Mouse (Mus musculus) embryonic facial prominence, embryonic 12.5 days (tissue): Measurements from ENCODE around the gene Bloc1s5. TPM values are rescaled to one million over a fixed set of nuclear protein-coding genes. Genes with fewer than 3 reads are reported as not detected.

Source experiments
- ATAC-seq: fragments of 200-750 bp; cut with Nextera tagmentation; 2 replicates; pipeline ENCODE4 v1.8.0; 2017; ENCODE audit not compliant: insufficient number of reproducible peaks, insufficient read depth, low FRiP score, low TSS enrichment
- H3K27ac ChIP-seq: fragments of 300-500 bp; sonication (generic); 2 replicates; pipeline ENCODE4 v1.5.1; 2016; ENCODE audit warnings: mild to moderate bottlenecking
- H3K27me3 ChIP-seq: fragments of 300-500 bp; sonication (generic); 2 replicates; pipeline ENCODE4 v1.6.1; 2016; ENCODE audit warnings: mild to moderate bottlenecking, moderate library complexity
- H3K36me3 ChIP-seq: fragments of 300-500 bp; sonication (generic); 2 replicates; pipeline ENCODE4 v1.6.1; 2016; ENCODE audit warnings: mild to moderate bottlenecking
- H3K4me1 ChIP-seq: fragments of 300-500 bp; sonication (generic); 2 replicates; pipeline ENCODE4 v1.6.1; 2016
- H3K4me2 ChIP-seq: fragments of 300-500 bp; sonication (generic); replicated peaks from 2 replicates; pipeline ENCODE4 v1.6.1; 2016; ENCODE audit warnings: mild to moderate bottlenecking, moderate library complexity
- H3K4me3 ChIP-seq: fragments of 300-500 bp; sonication (generic); 2 replicates; pipeline ENCODE4 v1.5.1; 2016; ENCODE audit warnings: mild to moderate bottlenecking
- H3K9ac ChIP-seq: fragments of 300-500 bp; sonication (generic); 2 replicates; pipeline ENCODE4 v1.6.1; 2016; ENCODE audit warnings: mild to moderate bottlenecking, moderate library complexity
- H3K9me3 ChIP-seq: fragments of 300-500 bp; sonication (generic); 2 replicates; pipeline ENCODE4 v1.6.1; 2016; ENCODE audit warnings: mild to moderate bottlenecking, moderate library complexity
- WGBS: fragments of 180-500 bp; shearing (Covaris S2); methylation state at CpG from one replicate; pipeline ENCODE4 v1.1.7; 2016; 5-methylcytosine and 5-hydroxymethylcytosine counted together
- polyA plus RNA-seq: library from polyadenylated mRNA; unstranded; fragments of >200 nt; fragmentation: Nextera tagmentation; extraction: Ambion mirVana; gene quantifications from 2 replicates; pipeline ENCODE4 v1.2.1, GENCODE M21; 2016

The Bloc1s5 gene
- polyA plus RNA-seq, 1 experiment from 2014 or later = 23.7 TPM

- Histone ChIP-seq H3K4me3 (no peak overlapping the region), H3K9me3 (no peaks in the 10 kb centered on the region), H3K9ac (no peak overlapping the region), H3K36me3 (peaks cover 11% of the 10 kb centered on the region; the same call in 1 of the 2 replicates), H3K4me1 (no peaks in the 10 kb centered on the region), H3K27ac (no peak overlapping the region), H3K4me2 (no peak overlapping the region), H3K27me3 (no peaks in the 10 kb centered on the region)
- WGBS = 91% methylated on average over 5 of the region's 5 CpGs
- no peak for ATAC-seq
Measured at GRCm38 (mm10) chr13:38615656-38616055, 19.3 kb downstream of the Bloc1s5 start.

- Histone ChIP-seq H3K4me3 (no peak overlapping the region), H3K27me3 (no peaks in the 10 kb centered on the region), H3K9ac (no peak overlapping the region), H3K27ac (0 out of 2 replicates have a peak overlapping the region, but pooled peaks have one; percentile 11), H3K4me2 (no peak overlapping the region), H3K9me3 (no peaks in the 10 kb centered on the region), H3K4me1 (no peaks in the 10 kb centered on the region), H3K36me3 (peaks cover 11% of the 10 kb centered on the region; the same call in 1 of the 2 replicates)
- no peak for ATAC-seq
- WGBS = 47% methylated on average over 5 of the region's 5 CpGs
Measured at GRCm38 (mm10) chr13:38614298-38614697, 20.6 kb downstream of the Bloc1s5 start.

- no peaks in the 10 kb centered on the region for H3K9me3 ChIP-seq
- H3K4me2 ChIP-seq = no peak overlapping the region
- 85% methylated on average over 8 of the region's 8 CpGs for WGBS
- H3K36me3 ChIP-seq = peaks cover 11% of the 10 kb centered on the region; the same call in 1 of the 2 replicates
- no peaks in the 10 kb centered on the region for H3K27me3 ChIP-seq
- no peak for ATAC-seq
- no peak overlapping the region for H3K9ac ChIP-seq
- H3K4me1 ChIP-seq = no peaks in the 10 kb centered on the region
- H3K4me3 ChIP-seq = no peak overlapping the region
- H3K27ac ChIP-seq = no peak overlapping the region
Measured at GRCm38 (mm10) chr13:38613583-38613982, 21.3 kb downstream of the Bloc1s5 start.

- no peak overlapping the region for H3K9ac ChIP-seq
- no peaks in the 10 kb centered on the region for H3K4me1 ChIP-seq
- H3K27me3 ChIP-seq = no peaks in the 10 kb centered on the region
- no peaks in the 10 kb centered on the region for H3K9me3 ChIP-seq
- no peak overlapping the region for H3K4me3 ChIP-seq
- WGBS = 86% methylated on average over 9 of the region's 9 CpGs
- H3K4me2 ChIP-seq = no peak overlapping the region
- ATAC-seq = no peak
- peaks cover 11% of the 10 kb centered on the region; the same call in 1 of the 2 replicates for H3K36me3 ChIP-seq
- H3K27ac ChIP-seq = no peak overlapping the region
Measured at GRCm38 (mm10) chr13:38612608-38613007, 22.3 kb downstream of the Bloc1s5 start.

GRCm38 (mm10) chr13:38612179-38612578 lies 22.7 kb downstream of the Bloc1s5 start:
- Histone ChIP-seq H3K9me3 (no peaks in the 10 kb centered on the region), H3K4me3 (no peak overlapping the region), H3K27me3 (no peaks in the 10 kb centered on the region), H3K4me2 (no peak overlapping the region), H3K36me3 (peaks cover 11% of the 10 kb centered on the region; the same call in 1 of the 2 replicates), H3K9ac (no peak overlapping the region), H3K4me1 (no peaks in the 10 kb centered on the region), H3K27ac (no peak overlapping the region)
- 96% methylated on average over 4 of the region's 4 CpGs for WGBS
- ATAC-seq = no peak

GRCm38 (mm10) chr13:38610336-38610735 lies 24.6 kb downstream of the Bloc1s5 start:
- peaks cover 11% of the 10 kb centered on the region; the same call in 1 of the 2 replicates for H3K36me3 ChIP-seq

GRCm38 (mm10) chr13:38607130-38607529 lies 27.8 kb downstream of the Bloc1s5 start:
- Histone ChIP-seq H3K4me3 (no peak overlapping the region), H3K4me1 (no peaks in the 10 kb centered on the region), H3K4me2 (no peak overlapping the region), H3K27me3 (no peaks in the 10 kb centered on the region), H3K9ac (no peak overlapping the region), H3K27ac (no peak overlapping the region), H3K9me3 (no peaks in the 10 kb centered on the region), H3K36me3 (peaks cover 16% of the 10 kb centered on the region)
- ATAC-seq = no peak
- WGBS = 90% methylated on average over 6 of the region's 6 CpGs

More at GRCm38 (mm10) chr13:38610336-38610735, 24.6 kb downstream of the Bloc1s5 start:
- no peak overlapping the region for H3K27ac ChIP-seq
- 87% methylated on average over 6 of the region's 6 CpGs for WGBS
- no peak overlapping the region for H3K9ac ChIP-seq
- H3K9me3 ChIP-seq = no peaks in the 10 kb centered on the region
- H3K4me1 ChIP-seq = no peaks in the 10 kb centered on the region
- no peak for ATAC-seq
- H3K27me3 ChIP-seq = no peaks in the 10 kb centered on the region
- H3K4me2 ChIP-seq = no peak overlapping the region
- no peak overlapping the region for H3K4me3 ChIP-seq

- Histone ChIP-seq H3K27ac (no peak overlapping the region), H3K4me3 (no peak overlapping the region), H3K4me2 (no peak overlapping the region), H3K4me1 (no peaks in the 10 kb centered on the region), H3K27me3 (no peaks in the 10 kb centered on the region), H3K9ac (no peak overlapping the region), H3K9me3 (no peaks in the 10 kb centered on the region), H3K36me3 (peaks cover 13% of the 10 kb centered on the region)
- WGBS = 85% methylated on average over 6 of the region's 6 CpGs
- no peak for ATAC-seq
Measured at GRCm38 (mm10) chr13:38605353-38605752, 29.6 kb downstream of the Bloc1s5 start.

GRCm38 (mm10) chr13:38602966-38603365 lies 31.9 kb downstream of the Bloc1s5 start:
- Histone ChIP-seq H3K27ac (no peak overlapping the region), H3K27me3 (no peaks in the 10 kb centered on the region), H3K9me3 (no peaks in the 10 kb centered on the region), H3K9ac (no peak overlapping the region), H3K4me2 (no peak overlapping the region), H3K4me3 (no peak overlapping the region), H3K4me1 (no peaks in the 10 kb centered on the region), H3K36me3 (peaks cover 17% of the 10 kb centered on the region)
- WGBS = 89% methylated on average over 13 of the region's 13 CpGs
- ATAC-seq = no peak

GRCm38 (mm10) chr13:38602243-38602832 lies 32.6 kb downstream of the Bloc1s5 start:
- 82% methylated on average over 17 of the region's 17 CpGs for WGBS
- H3K9ac ChIP-seq = no peak overlapping the region
- H3K4me1 ChIP-seq = no peaks in the 10 kb centered on the region
- ATAC-seq = no peak
- H3K36me3 ChIP-seq = peaks cover 17% of the 10 kb centered on the region
- H3K9me3 ChIP-seq = no peaks in the 10 kb centered on the region
- no peak overlapping the region for H3K27ac ChIP-seq
- H3K27me3 ChIP-seq = no peaks in the 10 kb centered on the region
- no peak overlapping the region for H3K4me3 ChIP-seq
- H3K4me2 ChIP-seq = no peak overlapping the region

- WGBS = 83% methylated on average over 11 of the region's 11 CpGs
- Histone ChIP-seq H3K27me3 (no peaks in the 10 kb centered on the region), H3K4me2 (no peak overlapping the region), H3K36me3 (peaks cover 17% of the 10 kb centered on the region), H3K4me3 (no peak overlapping the region), H3K9ac (no peak overlapping the region), H3K4me1 (no peaks in the 10 kb centered on the region), H3K27ac (no peak overlapping the region), H3K9me3 (no peaks in the 10 kb centered on the region)
- no peak for ATAC-seq
Measured at GRCm38 (mm10) chr13:38600811-38601210, 34.1 kb downstream of the Bloc1s5 start.

GRCm38 (mm10) chr13:38597076-38597475 lies 37.8 kb downstream of the Bloc1s5 start:
- Histone ChIP-seq H3K4me3 (no peak overlapping the region), H3K4me2 (no peak overlapping the region), H3K9ac (no peak overlapping the region), H3K27me3 (no peaks in the 10 kb centered on the region), H3K36me3 (peaks cover 5% of the 10 kb centered on the region; the same call in 1 of the 2 replicates), H3K9me3 (no peaks in the 10 kb centered on the region), H3K4me1 (no peaks in the 10 kb centered on the region), H3K27ac (no peak overlapping the region)
- WGBS = 77% methylated on average over 3 of the region's 3 CpGs
- ATAC-seq = no peak
